Mouse (Mus musculus) embryonic facial prominence, embryonic 15.5 days (tissue): ENCODE results near the gene Xcr1. TPM values are rescaled to one million over a fixed set of nuclear protein-coding genes. Genes with fewer than 3 reads are reported as not detected.
A peak's percentile ranks its signal among the peaks of the same experiment; 100 is the strongest.

Experiments
- ATAC-seq: fragments of 200-750 bp; cut with Nextera tagmentation; 2 replicates; pipeline ENCODE4 v1.8.0; 2017; ENCODE audit warnings: low read depth, moderate TSS enrichment; ENCODE audit not compliant: insufficient number of reproducible peaks, low FRiP score, low TSS enrichment
- H3K27ac ChIP-seq: fragments of 300-500 bp; sonication (generic); replicated peaks from 2 replicates; pipeline ENCODE4 v1.5.1; 2015; ENCODE audit warnings: mild to moderate bottlenecking, inconsistent platforms
- H3K27me3 ChIP-seq: fragments of 300-500 bp; sonication (generic); 2 replicates; pipeline ENCODE4 v1.6.1; 2015; ENCODE audit warnings: inconsistent platforms
- H3K36me3 ChIP-seq: fragments of 300-500 bp; sonication (generic); 2 replicates; pipeline ENCODE4 v1.6.1; 2015; ENCODE audit warnings: mild to moderate bottlenecking, inconsistent platforms
- H3K4me1 ChIP-seq: fragments of 300-500 bp; sonication (generic); 2 replicates; pipeline ENCODE4 v1.6.1; 2015; ENCODE audit warnings: inconsistent platforms
- H3K4me2 ChIP-seq: fragments of 300-500 bp; sonication (generic); replicated peaks from 2 replicates; pipeline ENCODE4 v1.6.1; 2015; ENCODE audit warnings: mild to moderate bottlenecking, inconsistent platforms
- H3K4me3 ChIP-seq: fragments of 300-500 bp; sonication (generic); replicated peaks from 2 replicates; pipeline ENCODE4 v1.5.1; 2015; ENCODE audit warnings: mild to moderate bottlenecking, inconsistent platforms
- H3K9ac ChIP-seq: fragments of 300-500 bp; sonication (generic); 2 replicates; pipeline ENCODE4 v1.6.1; 2015; ENCODE audit warnings: inconsistent platforms
- H3K9me3 ChIP-seq: fragments of 300-500 bp; sonication (generic); replicated peaks from 2 replicates; pipeline ENCODE4 v1.6.1; 2016; ENCODE audit warnings: inconsistent platforms
- WGBS: fragments of 180-500 bp; shearing (Covaris S2); methylation state at CpG from one replicate; pipeline ENCODE4 v1.1.7; 2015; 5-methylcytosine and 5-hydroxymethylcytosine counted together
- polyA plus RNA-seq: library from polyadenylated mRNA; unstranded; fragments of >200 nt; fragmentation: Nextera tagmentation; extraction: Ambion mirVana; gene quantifications from 2 replicates; pipeline ENCODE4 v1.2.1, GENCODE M21; 2015

The Xcr1 gene
- polyA plus RNA-seq, 1 experiment from 2014 or later: 0.04 TPM

DNA sequence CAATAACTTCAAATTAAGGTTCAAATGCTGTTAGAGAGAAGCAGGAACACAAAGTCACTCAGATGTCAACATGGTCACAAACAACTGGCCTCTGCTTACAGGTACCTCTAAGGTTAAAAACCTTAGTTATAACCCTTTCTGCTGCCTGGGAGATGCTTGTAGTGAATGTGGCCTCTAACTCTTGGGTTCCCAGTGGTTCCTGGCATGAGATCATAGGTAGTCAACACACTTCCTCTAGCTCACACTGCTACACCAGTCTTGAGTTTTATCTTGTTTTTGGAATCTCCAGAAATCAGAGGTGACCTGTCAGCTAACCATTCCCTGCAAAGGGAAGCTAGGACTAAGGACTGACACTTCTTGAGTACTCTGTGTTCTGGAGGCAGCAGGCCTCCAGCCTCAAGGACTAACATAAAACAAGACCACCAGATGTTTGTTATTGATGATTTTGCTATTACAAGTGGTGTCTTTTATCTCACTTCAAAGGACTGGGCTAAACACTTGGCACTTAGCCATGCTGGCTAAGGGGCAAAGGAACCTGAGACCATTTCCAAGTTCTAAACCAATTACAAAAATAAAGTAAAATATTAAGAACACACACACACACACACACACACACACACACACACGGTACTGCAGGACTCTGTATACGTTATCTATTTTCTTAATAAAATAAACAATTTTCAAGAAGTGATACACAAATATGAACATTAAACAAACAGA, 11.7 kb downstream of the Xcr1 start:
- no peaks in the 10 kb centered on the region for H3K36me3 ChIP-seq
- WGBS: 44% methylated on average over 2 of the region's 2 CpGs
- no peak overlapping the region for H3K27ac ChIP-seq
- peak overlapping the region; percentile 87; the same call in 1 of the 2 replicates for H3K4me3 ChIP-seq
- no peak overlapping the region for H3K9ac ChIP-seq
- no peaks in the 10 kb centered on the region for H3K27me3 ChIP-seq
- no peak for ATAC-seq
- peaks cover 7% of the 10 kb centered on the region; the same call in 1 of the 2 replicates for H3K4me1 ChIP-seq
- H3K9me3 ChIP-seq: no peaks in the 10 kb centered on the region
- peak overlapping the region; percentile 55 for H3K4me2 ChIP-seq

DNA sequence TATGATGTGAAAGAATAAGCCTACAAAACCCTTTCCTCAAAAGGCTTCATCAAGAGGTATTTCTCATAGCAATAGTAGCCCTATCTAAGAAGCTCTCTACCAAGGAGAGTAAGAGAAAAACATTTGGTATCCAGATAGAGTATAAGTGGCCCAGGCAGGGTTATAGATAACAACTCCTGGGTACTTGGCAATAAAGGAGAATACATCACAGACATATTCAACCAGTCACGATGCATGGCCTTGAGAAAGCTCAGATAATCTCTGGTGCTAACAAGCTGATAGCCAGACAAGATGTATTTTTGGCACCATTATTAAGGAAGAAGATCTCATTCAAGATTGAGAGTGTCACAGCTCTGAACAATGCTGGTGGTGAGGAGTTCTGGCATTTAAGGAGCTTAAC, 15.3 kb downstream of the Xcr1 start:
- Histone ChIP-seq H3K27me3 (no peaks in the 10 kb centered on the region), H3K4me2 (no peak overlapping the region), H3K4me3 (no peak overlapping the region), H3K4me1 (peaks cover 4% of the 10 kb centered on the region; the same call in 1 of the 2 replicates), H3K9me3 (no peaks in the 10 kb centered on the region), H3K27ac (no peak overlapping the region), H3K9ac (no peak overlapping the region), H3K36me3 (peaks cover 11% of the 10 kb centered on the region; the same call in 1 of the 2 replicates)
- 91% methylated on average over 1 of the region's 1 CpGs for WGBS
- no peak for ATAC-seq

DNA sequence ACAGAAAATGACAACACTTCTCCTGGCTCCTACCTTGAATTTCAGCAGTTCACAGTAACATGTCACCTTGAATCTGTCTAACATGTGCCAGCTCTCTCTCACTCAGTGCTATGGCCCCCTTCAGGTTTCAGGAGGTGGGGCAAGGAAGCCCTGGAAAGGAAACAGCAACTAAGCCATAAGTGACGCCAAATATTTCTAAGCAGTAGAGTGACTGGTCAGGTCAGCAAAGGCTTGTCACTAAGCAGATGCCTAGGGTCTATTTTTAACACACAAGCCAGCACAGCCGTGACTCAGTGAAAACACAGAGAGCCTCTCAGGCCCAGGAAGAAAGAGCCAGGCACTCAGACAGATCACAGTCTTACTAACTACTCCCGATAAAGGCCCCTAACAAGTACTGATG, 16.7 kb downstream of the Xcr1 start:
- Histone ChIP-seq H3K4me3 (no peak overlapping the region), H3K9ac (no peak overlapping the region), H3K4me1 (no peaks in the 10 kb centered on the region), H3K27me3 (no peaks in the 10 kb centered on the region), H3K9me3 (no peaks in the 10 kb centered on the region), H3K36me3 (peaks cover 21% of the 10 kb centered on the region; the same call in 1 of the 2 replicates), H3K4me2 (no peak overlapping the region), H3K27ac (no peak overlapping the region)
- ATAC-seq: no peak
- whole genome bisulfite sequencing: 50% methylated on average over 3 of the region's 3 CpGs

DNA sequence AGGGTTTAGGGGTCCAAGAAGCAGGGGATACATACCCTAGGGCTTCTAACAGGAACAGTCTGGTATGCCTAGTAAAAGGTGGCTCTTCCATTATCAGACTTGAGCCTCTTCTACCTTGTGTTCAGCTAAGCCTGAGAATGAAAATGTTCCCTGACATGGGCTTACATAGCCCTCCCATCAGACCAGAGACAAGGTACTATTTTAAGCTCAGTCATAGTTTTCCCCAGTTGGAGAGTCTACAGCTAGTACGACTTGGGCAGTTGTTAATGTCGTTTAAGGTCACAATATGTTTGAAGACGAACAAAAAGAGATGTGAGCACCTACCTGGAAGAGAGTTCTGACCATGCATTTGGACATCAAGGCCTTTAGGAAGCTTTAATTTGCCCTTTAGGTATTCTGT, 17.4 kb downstream of the Xcr1 start:
- 88% methylated on average over 3 of the region's 3 CpGs for WGBS
- H3K27ac ChIP-seq: no peak overlapping the region
- ATAC-seq: no peak
- H3K4me1 ChIP-seq: no peaks in the 10 kb centered on the region
- H3K27me3 ChIP-seq: no peaks in the 10 kb centered on the region
- peaks cover 27% of the 10 kb centered on the region for H3K36me3 ChIP-seq
- no peak overlapping the region for H3K4me2 ChIP-seq
- H3K9ac ChIP-seq: no peak overlapping the region
- no peak overlapping the region for H3K4me3 ChIP-seq
- no peaks in the 10 kb centered on the region for H3K9me3 ChIP-seq

DNA sequence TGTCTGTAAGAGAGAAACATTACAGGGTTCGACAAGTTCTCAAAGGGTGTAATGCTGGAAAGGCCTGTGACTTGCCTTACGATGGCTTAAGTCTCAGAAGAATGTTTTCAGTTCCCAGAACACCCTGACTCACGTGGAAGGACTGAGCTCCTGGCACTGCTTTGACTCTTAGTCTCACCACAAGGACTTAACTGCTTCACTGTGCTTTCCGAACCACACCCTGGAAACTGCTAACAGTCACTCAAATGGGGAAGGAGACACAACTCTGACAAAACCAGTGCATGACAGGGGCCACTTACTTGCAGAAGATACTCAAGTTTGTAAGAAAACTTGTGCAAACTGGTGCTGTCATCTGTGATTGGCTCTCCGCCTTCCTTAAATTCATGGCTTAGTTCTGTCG, 21.6 kb downstream of the Xcr1 start:
- Histone ChIP-seq H3K9ac (no peak overlapping the region), H3K9me3 (no peaks in the 10 kb centered on the region), H3K27me3 (no peaks in the 10 kb centered on the region), H3K36me3 (peaks cover 63% of the 10 kb centered on the region), H3K4me3 (no peak overlapping the region), H3K4me2 (no peak overlapping the region), H3K27ac (no peak overlapping the region), H3K4me1 (no peaks in the 10 kb centered on the region)
- ATAC-seq: no peak
- WGBS: 83% methylated on average over 6 of the region's 6 CpGs

DNA sequence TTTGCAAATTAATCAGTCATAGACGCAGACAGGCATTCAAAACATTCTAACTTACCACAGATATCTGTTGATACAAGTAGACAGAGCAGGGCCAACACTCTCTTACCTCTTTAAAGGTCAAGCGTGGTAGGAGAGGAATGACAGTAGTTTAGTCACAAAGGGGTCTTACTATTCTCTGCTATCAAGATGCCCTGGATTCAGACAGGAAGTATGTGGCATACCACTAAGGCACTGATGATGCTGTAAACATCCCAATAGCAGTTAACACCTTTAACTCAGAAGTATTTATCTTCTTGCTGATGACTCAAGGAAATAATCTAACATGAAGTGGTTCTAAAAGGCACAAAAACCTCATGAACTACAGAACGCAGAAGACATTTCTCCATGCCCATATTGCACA, 26.0 kb downstream of the Xcr1 start:
- no peaks in the 10 kb centered on the region for H3K27me3 ChIP-seq
- H3K9me3 ChIP-seq: no peaks in the 10 kb centered on the region
- no peak overlapping the region for H3K4me2 ChIP-seq
- H3K36me3 ChIP-seq: peaks cover 65% of the 10 kb centered on the region
- no peak overlapping the region for H3K4me3 ChIP-seq
- no peaks in the 10 kb centered on the region for H3K4me1 ChIP-seq
- H3K9ac ChIP-seq: no peak overlapping the region
- H3K27ac ChIP-seq: no peak overlapping the region
- 92% methylated on average over 3 of the region's 3 CpGs for WGBS
- ATAC-seq: no peak

DNA sequence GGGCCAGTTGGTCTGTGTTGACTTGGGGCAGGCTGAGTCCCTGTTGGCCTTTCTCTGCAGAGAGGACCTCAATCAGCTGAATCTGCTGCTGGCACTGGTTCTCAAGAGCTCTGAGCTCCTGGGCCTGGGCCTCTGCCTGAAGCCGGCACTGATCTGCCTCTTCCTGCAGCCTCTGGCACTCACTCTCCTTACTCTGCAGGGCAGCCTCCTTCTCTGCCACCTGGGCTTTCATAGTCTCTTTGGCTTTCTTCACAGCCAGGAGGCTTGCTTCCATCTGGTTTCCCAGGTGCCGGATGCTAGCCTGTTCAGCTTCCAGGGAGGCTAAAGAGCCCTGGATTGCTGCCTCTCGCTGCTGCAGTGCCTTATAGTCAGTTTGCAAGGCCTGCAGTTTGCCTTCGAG, 32.9 kb downstream of the Xcr1 start:
- Histone ChIP-seq H3K36me3 (peaks cover 69% of the 10 kb centered on the region), H3K9ac (no peak overlapping the region), H3K4me2 (no peak overlapping the region), H3K27ac (no peak overlapping the region), H3K27me3 (no peaks in the 10 kb centered on the region), H3K4me3 (no peak overlapping the region), H3K9me3 (no peaks in the 10 kb centered on the region), H3K4me1 (no peaks in the 10 kb centered on the region)
- WGBS: 87% methylated on average over 4 of the region's 4 CpGs
- no peak for ATAC-seq

DNA sequence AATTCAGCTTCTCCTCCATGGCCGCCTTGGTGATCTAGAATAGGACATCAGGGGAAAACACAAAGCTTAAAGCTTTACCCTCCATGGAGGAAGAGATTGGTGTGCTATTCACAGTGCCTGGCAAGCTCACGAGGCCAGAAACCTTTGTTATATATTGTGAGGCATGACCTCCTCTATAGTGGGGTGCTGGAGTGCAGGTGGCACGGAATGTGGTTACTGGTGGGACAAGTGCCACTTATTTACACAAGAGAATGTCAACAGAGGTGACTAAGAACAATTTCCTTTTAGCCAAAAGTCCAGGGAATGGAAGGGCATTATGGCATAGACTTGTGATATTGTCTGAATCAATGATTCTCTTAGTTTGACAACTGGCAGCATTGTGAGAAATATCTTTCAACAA, 35.2 kb downstream of the Xcr1 start:
- 87% methylated on average over 3 of the region's 3 CpGs for WGBS

DNA sequence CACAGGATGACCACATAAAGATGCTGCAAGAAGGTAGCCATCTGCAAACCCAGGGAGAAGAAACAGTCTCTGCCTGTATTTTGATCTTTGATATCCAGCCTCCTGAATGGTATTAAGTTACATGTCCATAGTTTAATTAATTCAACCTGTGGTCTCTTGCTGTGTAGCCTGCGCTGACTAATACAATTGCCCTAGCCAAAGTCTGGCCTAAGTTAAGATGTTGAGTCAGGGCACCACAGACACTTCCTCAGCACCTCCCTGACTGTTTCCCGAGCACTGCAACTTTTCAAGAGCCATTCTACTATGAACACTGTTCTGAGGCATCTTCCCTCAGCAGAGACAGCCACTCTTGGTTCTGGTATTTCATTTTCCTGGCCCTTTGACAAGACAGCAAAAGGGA, 43.2 kb downstream of the Xcr1 start:
- Histone ChIP-seq H3K4me2 (no peak overlapping the region), H3K4me1 (no peaks in the 10 kb centered on the region), H3K4me3 (no peak overlapping the region), H3K9ac (no peak overlapping the region), H3K9me3 (no peaks in the 10 kb centered on the region), H3K27me3 (no peaks in the 10 kb centered on the region), H3K27ac (no peak overlapping the region), H3K36me3 (peaks cover 77% of the 10 kb centered on the region)
- 24% methylated on average over 2 of the region's 2 CpGs for WGBS
- no peak for ATAC-seq

More for the DNA sequence above, 35.2 kb downstream of the Xcr1 start:
- Histone ChIP-seq H3K4me3 (no peak overlapping the region), H3K27me3 (no peaks in the 10 kb centered on the region), H3K36me3 (peaks cover 90% of the 10 kb centered on the region), H3K4me1 (no peaks in the 10 kb centered on the region), H3K27ac (no peak overlapping the region), H3K9ac (no peak overlapping the region), H3K9me3 (no peaks in the 10 kb centered on the region), H3K4me2 (no peak overlapping the region)
- ATAC-seq: no peak

DNA sequence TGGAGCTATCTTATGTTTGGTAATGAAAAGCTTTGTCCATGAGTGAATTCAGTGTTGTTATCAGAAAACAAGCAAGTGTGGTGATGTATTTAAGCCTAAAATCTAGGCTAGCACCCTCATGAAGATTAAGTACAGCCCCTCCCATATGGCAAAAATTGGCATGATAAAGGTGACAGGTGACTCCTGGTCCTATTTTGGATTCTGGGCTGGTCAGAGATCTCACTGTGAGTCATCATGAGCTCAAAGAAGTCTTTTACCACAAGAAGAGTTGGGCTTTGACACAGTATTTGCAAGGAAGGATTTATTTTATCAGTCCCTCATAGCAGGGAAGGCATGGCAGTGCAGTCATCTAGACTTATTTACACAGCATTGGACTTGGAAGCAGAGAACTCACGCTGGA, 45.8 kb downstream of the Xcr1 start:
- Histone ChIP-seq H3K36me3 (peaks cover 59% of the 10 kb centered on the region), H3K27ac (no peak overlapping the region), H3K4me2 (no peak overlapping the region), H3K4me3 (no peak overlapping the region), H3K9ac (no peak overlapping the region), H3K4me1 (no peaks in the 10 kb centered on the region), H3K9me3 (no peaks in the 10 kb centered on the region), H3K27me3 (no peaks in the 10 kb centered on the region)
- 83% methylated on average over 1 of the region's 1 CpGs for WGBS
- ATAC-seq: no peak

DNA sequence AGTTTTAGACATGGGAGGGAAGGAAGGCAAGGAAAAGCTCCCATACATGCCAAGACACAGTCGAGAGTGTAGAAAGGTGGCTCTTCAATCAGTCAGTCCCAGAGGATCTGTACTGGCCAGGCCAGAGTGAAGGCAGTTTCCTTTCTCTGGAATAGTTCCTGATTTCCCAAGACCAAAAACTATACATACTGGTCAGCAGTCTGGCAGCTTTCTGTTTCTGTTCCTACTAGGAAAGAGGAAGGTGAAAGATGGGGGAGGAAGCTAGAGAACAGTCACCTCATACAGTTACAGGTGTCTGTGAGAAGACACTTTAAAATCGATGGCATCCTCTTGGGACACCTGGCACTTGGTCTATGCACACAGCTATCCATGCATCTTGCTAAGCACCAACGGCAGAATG, 46.4 kb downstream of the Xcr1 start:
- peaks cover 59% of the 10 kb centered on the region for H3K36me3 ChIP-seq
- H3K27me3 ChIP-seq: no peaks in the 10 kb centered on the region
- no peak overlapping the region for H3K27ac ChIP-seq
- WGBS: 87% methylated on average over 3 of the region's 3 CpGs
- H3K9me3 ChIP-seq: no peaks in the 10 kb centered on the region
- no peak for ATAC-seq
- no peak overlapping the region for H3K4me3 ChIP-seq
- no peaks in the 10 kb centered on the region for H3K4me1 ChIP-seq
- no peak overlapping the region for H3K9ac ChIP-seq
- H3K4me2 ChIP-seq: no peak overlapping the region

DNA sequence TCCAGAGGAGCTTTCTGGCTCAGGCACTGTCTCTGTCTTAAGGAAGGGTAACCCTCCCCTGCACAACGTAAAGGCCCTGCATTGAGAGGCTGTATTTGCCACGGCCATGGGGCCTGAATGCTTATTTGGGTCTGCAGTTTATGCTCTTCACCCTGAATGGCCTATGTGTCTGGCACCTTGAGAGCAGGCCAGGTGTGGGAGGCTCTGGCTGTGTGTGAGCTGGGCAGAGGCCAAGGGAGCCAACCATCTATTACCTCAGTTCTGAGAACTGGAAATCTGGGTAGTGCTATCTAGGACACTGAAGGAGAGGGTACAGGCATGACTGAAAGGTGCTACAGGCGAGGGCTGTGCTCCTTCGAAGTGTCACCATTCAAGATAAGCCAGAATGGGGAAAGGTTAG, 47.0 kb downstream of the Xcr1 start:
- ATAC-seq: no peak
- Histone ChIP-seq H3K4me3 (no peak overlapping the region), H3K27ac (no peak overlapping the region), H3K9me3 (no peaks in the 10 kb centered on the region), H3K4me1 (no peaks in the 10 kb centered on the region), H3K9ac (no peak overlapping the region), H3K27me3 (no peaks in the 10 kb centered on the region), H3K36me3 (peaks cover 61% of the 10 kb centered on the region), H3K4me2 (no peak overlapping the region)
- 77% methylated on average over 4 of the region's 4 CpGs for WGBS
